Mouse (Mus musculus) neural tube, embryonic 14.5 days (tissue): Measurements from ENCODE around the gene Ly6g6d. TPM values are rescaled to one million over a fixed set of nuclear protein-coding genes. Genes with fewer than 3 reads are reported as not detected.

Source experiments
- ATAC-seq: fragments of 200-750 bp; cut with Nextera tagmentation; 2 replicates; pipeline ENCODE4 v1.8.0; 2017; ENCODE audit warnings: low read depth, mild to moderate bottlenecking, moderate TSS enrichment, moderate library complexity
- H3K27ac ChIP-seq: fragments of 300-500 bp; sonication (generic); 2 replicates; pipeline ENCODE4 v1.5.1; 2014; ENCODE audit warnings: low read depth, mild to moderate bottlenecking, control low read depth, low read length, moderate library complexity, mixed read lengths
- H3K27me3 ChIP-seq: fragments of 300-500 bp; sonication (generic); 2 replicates; pipeline ENCODE4 v1.6.1; 2014; ENCODE audit warnings: low read length; ENCODE audit not compliant: control insufficient read depth, insufficient read depth
- H3K36me3 ChIP-seq: fragments of 300-500 bp; sonication (generic); 2 replicates; pipeline ENCODE4 v1.6.1; 2014; ENCODE audit warnings: low read length, mixed read lengths; ENCODE audit not compliant: control insufficient read depth, insufficient read depth
- H3K4me1 ChIP-seq: fragments of 300-500 bp; sonication (generic); 2 replicates; pipeline ENCODE4 v1.6.1; 2014; ENCODE audit warnings: low read length; ENCODE audit not compliant: control insufficient read depth, insufficient read depth
- H3K4me2 ChIP-seq: fragments of 300-500 bp; sonication (generic); 2 replicates; pipeline ENCODE4 v1.6.1; 2014; ENCODE audit warnings: mild to moderate bottlenecking, low read depth, low read length, control low read depth
- H3K4me3 ChIP-seq: fragments of 300-500 bp; sonication (generic); 2 replicates; pipeline ENCODE4 v1.5.1; 2014; ENCODE audit warnings: low read depth, low read length, control low read depth, mixed read lengths
- H3K9ac ChIP-seq: fragments of 300-500 bp; sonication (generic); replicated peaks from 2 replicates; pipeline ENCODE4 v1.6.1; 2014; ENCODE audit warnings: low read depth, mild to moderate bottlenecking, control low read depth, low read length, mixed read lengths
- H3K9me3 ChIP-seq: fragments of 300-500 bp; sonication (generic); 2 replicates; pipeline ENCODE4 v1.6.1; 2016; ENCODE audit warnings: low read length; ENCODE audit not compliant: control insufficient read depth
- WGBS: fragments of 180-500 bp; shearing (Covaris S2); extraction: QIAGEN DNeasy Blood & Tissue Kit; methylation state at CpG from one replicate; pipeline ENCODE4 v1.1.7; 2014; 5-methylcytosine and 5-hydroxymethylcytosine counted together
- polyA plus RNA-seq: library from polyadenylated mRNA; unstranded; fragments of >200 nt; fragmentation: Nextera tagmentation; extraction: Ambion mirVana; gene quantifications from 2 replicates; pipeline ENCODE4 v1.2.1, GENCODE M21; 2014

Gene Ly6g6d
- polyA plus RNA-seq, 1 experiment from 2014 or later = 0.84 TPM

GRCm38 (mm10) chr17:35120745-35121142 is 42.9 kb upstream of the Ly6g6d start:
- H3K4me3 ChIP-seq = peak overlapping the region; percentile 86

GRCm38 (mm10) chr17:35115046-35116019 is 37.5 kb upstream of the Ly6g6d start, which contains the start of gene Ly6g5b:
Gene Ly6g5b, minus strand, starts transcription at chr17:35115428.
- 86% methylated on average over 8 of the region's 8 CpGs for WGBS
- H3K4me3 ChIP-seq = no peak within 1 kb of the TSS
- H3K36me3 ChIP-seq = peaks cover 34% of the 10 kb centered on the region
- H3K4me1 ChIP-seq = peaks cover 4% of the 10 kb centered on the region
- no peak within 1 kb of the TSS for H3K4me2 ChIP-seq
- no peak within 1 kb of the TSS for H3K9ac ChIP-seq
- no peaks in the 10 kb centered on the region for H3K9me3 ChIP-seq
- H3K27ac ChIP-seq = no peak within 1 kb of the TSS
- H3K27me3 ChIP-seq = no peaks in the 10 kb centered on the region
- no peak for ATAC-seq

More at GRCm38 (mm10) chr17:35120745-35121142, 42.9 kb upstream of the Ly6g6d start:
- H3K27me3 ChIP-seq = no peaks in the 10 kb centered on the region
- H3K36me3 ChIP-seq = peaks cover 27% of the 10 kb centered on the region
- ATAC-seq = no peak; the same call in none of the 2 replicates
- peak overlapping the region; percentile 23; the same call in 1 of the 2 replicates for H3K27ac ChIP-seq
- H3K4me1 ChIP-seq = peaks cover 10% of the 10 kb centered on the region
- whole genome bisulfite sequencing = under 1% methylated on average over 33 of the region's 33 CpGs
- H3K9me3 ChIP-seq = no peaks in the 10 kb centered on the region
- H3K4me2 ChIP-seq = peak overlapping the region; percentile 96
- H3K9ac ChIP-seq = peak overlapping the region; percentile 86

DNA sequence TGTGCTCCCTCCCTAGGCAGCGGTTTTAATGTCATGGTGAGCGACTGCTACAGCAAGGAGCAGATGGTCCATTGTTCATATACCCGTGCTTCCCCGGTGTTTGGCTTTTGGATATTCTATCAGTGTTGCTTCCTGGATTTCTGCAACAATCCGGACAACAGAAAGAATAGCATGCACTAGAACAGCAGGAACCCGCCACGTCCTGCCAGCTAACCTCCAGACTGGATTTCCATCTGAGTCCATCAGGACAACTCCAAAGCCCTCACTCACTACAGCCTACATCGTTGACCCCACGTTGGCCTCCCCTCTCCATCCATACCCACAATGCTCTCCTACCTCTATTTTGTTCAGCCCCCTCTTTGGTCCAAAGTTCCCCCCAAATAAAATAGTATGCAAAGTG is 33.9 kb upstream of the Ly6g6d start:
- 74% methylated on average over 9 of the region's 9 CpGs for WGBS
- Histone ChIP-seq H3K9me3 (no peaks in the 10 kb centered on the region), H3K4me1 (no peaks in the 10 kb centered on the region), H3K36me3 (peaks cover 16% of the 10 kb centered on the region), H3K27me3 (no peaks in the 10 kb centered on the region), H3K4me2 (no peak overlapping the region), H3K4me3 (no peak overlapping the region), H3K9ac (no peak overlapping the region), H3K27ac (no peak overlapping the region)
- ATAC-seq = no peak

- Histone ChIP-seq H3K9me3 (no peaks in the 10 kb centered on the region), H3K27me3 (no peaks in the 10 kb centered on the region), H3K27ac (no peak within 1 kb of the TSS), H3K4me3 (no peak within 1 kb of the TSS), H3K9ac (no peak within 1 kb of the TSS), H3K4me1 (no peaks in the 10 kb centered on the region), H3K4me2 (no peak within 1 kb of the TSS), H3K36me3 (peaks cover 11% of the 10 kb centered on the region)
- ATAC-seq = no peak
- 70% methylated on average over 6 of the region's 6 CpGs for WGBS
Measured at GRCm38 (mm10) chr17:35108097-35108496, 30.2 kb upstream of the Ly6g6d start, which contains the start of gene Ly6g5c. Gene Ly6g5c, plus strand, starts transcription at chr17:35108279.

GRCm38 (mm10) chr17:35106522-35106921 is 28.7 kb upstream of the Ly6g6d start:
- WGBS = 73% methylated on average over 3 of the region's 3 CpGs
- H3K4me3 ChIP-seq = no peak overlapping the region
- no peak for ATAC-seq
- H3K9ac ChIP-seq = no peak overlapping the region
- H3K4me1 ChIP-seq = no peaks in the 10 kb centered on the region
- H3K36me3 ChIP-seq = peaks cover 24% of the 10 kb centered on the region
- no peaks in the 10 kb centered on the region for H3K27me3 ChIP-seq
- no peak overlapping the region for H3K4me2 ChIP-seq
- no peaks in the 10 kb centered on the region for H3K9me3 ChIP-seq
- no peak overlapping the region for H3K27ac ChIP-seq

DNA sequence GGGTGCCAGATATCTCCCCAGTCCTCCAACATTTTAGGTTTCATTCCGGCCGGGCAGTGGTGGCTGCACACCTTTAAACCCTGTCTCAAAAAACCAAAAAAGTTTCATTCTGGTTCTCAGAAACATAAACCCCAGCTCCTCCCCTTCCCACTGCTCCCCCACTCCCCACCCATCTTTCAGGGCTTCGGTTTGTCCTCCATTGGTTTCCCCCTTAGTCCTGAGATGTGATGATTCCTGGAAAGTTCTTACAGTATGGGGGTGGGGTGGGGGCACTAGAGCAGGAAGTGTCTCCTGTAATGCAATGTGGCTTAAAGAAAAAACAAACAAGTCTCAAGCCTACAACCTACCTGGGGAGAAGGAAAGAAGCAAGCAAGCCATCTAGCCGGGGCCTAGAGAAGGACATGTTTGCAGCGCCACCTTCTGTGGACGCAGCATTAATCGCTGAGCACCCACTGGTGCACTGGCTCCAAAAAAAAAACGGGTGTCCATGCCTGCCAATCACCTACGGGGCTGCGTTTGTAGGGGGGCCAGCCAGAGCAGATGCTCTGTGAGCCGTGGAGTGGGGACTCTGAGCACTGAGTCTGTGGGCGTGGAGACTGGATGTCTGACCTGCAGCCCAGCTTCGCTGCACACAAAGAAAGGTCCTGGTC is 28.0 kb upstream of the Ly6g6d start:
- Histone ChIP-seq H3K27me3 (no peaks in the 10 kb centered on the region), H3K4me3 (no peak overlapping the region)
- ATAC-seq = no peak

DNA sequence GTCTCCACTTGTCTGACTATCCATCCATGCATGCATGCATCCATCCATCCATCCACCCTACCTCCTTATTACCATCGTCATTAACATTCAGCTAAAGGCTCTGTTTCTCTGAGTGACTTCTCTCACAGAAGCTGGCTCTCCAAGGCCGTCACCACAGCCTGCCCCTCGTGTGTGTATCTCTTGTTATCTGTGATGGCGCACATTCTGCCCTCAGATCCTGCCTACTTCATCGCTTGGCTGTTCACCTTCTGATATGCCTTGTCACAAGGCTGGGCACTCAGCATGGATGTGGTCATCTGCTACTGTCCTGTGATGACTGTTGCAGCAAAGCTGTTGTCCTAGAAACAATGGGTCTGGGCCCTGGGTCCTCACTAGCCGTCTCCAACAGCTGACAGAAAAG is 26.9 kb upstream of the Ly6g6d start:
- no peak for ATAC-seq
- H3K27ac ChIP-seq = no peak overlapping the region
- H3K4me3 ChIP-seq = no peak overlapping the region
- no peaks in the 10 kb centered on the region for H3K4me1 ChIP-seq
- no peaks in the 10 kb centered on the region for H3K9me3 ChIP-seq
- H3K9ac ChIP-seq = no peak overlapping the region
- H3K36me3 ChIP-seq = peaks cover 40% of the 10 kb centered on the region
- H3K4me2 ChIP-seq = no peak overlapping the region
- 81% methylated on average over 6 of the region's 6 CpGs for WGBS
- no peaks in the 10 kb centered on the region for H3K27me3 ChIP-seq

More for the DNA sequence above, 28.0 kb upstream of the Ly6g6d start:
- no peak overlapping the region for H3K4me2 ChIP-seq
- 27% methylated on average over 13 of the region's 13 CpGs for WGBS
- H3K9ac ChIP-seq = no peak overlapping the region
- H3K27ac ChIP-seq = no peak overlapping the region
- H3K9me3 ChIP-seq = no peaks in the 10 kb centered on the region
- H3K36me3 ChIP-seq = peaks cover 29% of the 10 kb centered on the region
- no peaks in the 10 kb centered on the region for H3K4me1 ChIP-seq

GRCm38 (mm10) chr17:35104079-35104478 is 26.2 kb upstream of the Ly6g6d start:
- Histone ChIP-seq H3K36me3 (peaks cover 47% of the 10 kb centered on the region), H3K9ac (no peak overlapping the region), H3K27ac (no peak overlapping the region), H3K9me3 (no peaks in the 10 kb centered on the region), H3K27me3 (no peaks in the 10 kb centered on the region), H3K4me1 (no peaks in the 10 kb centered on the region), H3K4me3 (no peak overlapping the region), H3K4me2 (no peak overlapping the region)
- 96% methylated on average over 7 of the region's 7 CpGs for WGBS
- ATAC-seq = no peak

GRCm38 (mm10) chr17:35103221-35103690 is 25.4 kb upstream of the Ly6g6d start:
- no peaks in the 10 kb centered on the region for H3K9me3 ChIP-seq
- H3K4me1 ChIP-seq = no peaks in the 10 kb centered on the region
- no peaks in the 10 kb centered on the region for H3K27me3 ChIP-seq
- H3K27ac ChIP-seq = no peak overlapping the region
- no peak for ATAC-seq
- H3K9ac ChIP-seq = no peak overlapping the region
- H3K4me2 ChIP-seq = no peak overlapping the region
- H3K36me3 ChIP-seq = peaks cover 55% of the 10 kb centered on the region
- WGBS = 79% methylated on average over 6 of the region's 6 CpGs
- H3K4me3 ChIP-seq = no peak overlapping the region
